Mouse (Mus musculus) regulatory T cell (primary cell): ENCODE measurements around the gene Tbcd.

ENCODE experiments used
- in situ Hi-C: fragments of 300-600 bp; cut with MboI, MseI; formaldehyde crosslinking; loops from one replicate; pipeline ENCODE4 v1.15.1; 2025; ENCODE audit warnings: high pct_unique_total_duplicates

Tbcd gene

DNA sequence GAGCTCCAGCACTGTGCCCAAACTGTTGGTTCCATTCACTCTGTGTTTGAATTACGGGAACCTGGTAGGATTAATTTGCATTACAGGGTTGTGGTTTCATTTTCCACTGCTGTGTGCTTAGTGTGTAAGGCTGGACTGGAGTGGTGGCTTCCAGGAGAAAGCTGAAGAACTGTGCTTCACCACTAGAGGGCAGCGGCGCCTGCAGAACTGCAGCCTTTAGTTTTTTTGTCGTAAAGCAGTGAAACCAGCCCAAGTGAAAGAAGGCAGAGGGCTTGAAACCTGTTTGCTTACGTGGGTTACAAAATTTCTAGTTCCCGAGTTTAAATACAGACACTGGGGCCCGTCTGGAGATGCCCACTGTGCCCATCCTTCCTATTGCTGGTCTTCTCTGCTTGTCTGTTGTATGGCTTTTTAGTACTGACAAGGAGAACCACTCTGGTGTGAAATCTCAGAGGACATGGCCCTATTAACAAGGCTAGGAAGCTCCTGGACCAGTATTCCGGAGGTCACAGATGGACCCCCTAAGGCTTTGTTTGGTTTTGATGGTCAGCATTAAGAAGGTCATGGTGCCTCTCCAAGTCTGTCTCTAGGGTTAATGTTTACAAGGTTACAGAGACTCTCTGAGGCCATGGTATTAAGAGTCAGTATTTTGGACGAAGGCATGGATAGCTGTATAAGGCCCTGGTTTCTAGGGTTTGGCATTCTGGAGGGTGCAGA is 24.1 kb downstream of the Tbcd start:
- in situ Hi-C loops: loop anchor here (5.0 kb wide), 1 partner anchor 206 kb away; no protein-coding TSS in a partner anchor

DNA sequence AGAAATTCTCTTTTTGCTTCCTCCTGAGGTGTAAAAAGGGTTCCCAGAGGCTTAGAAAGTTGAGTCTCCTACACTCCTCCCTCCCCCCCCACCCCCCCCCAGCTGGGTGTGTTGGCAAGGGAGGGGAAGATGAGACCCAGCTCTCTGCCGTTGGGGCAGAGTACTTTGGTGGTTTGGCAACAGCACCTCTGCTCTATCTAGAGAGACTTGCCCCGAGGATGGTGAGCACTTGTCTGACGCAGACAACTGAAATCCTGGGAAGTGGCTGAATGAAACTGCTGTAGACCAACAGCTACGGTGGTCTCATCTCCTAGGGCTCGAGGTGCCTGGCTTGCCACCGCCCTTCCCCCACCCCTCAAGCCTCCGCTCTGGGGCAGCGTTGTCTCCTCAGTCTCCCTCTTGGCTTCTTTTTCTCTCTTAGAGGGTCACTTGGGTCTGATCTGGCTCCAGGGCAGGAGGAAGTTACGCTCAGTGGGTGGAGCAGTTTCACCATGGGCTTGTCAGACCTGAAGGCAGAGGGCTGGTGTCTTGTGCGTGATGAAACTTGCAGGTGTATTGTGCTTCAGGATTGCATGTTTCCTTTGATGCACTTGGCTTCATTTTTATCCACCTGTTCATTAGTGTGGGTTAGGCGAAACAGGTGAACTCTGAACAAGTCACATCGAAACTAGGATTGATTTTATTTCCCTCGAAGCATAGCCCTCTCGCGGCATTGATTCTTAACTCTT is 27.9 kb downstream of the Tbcd start:
- in situ Hi-C loops: loop anchor here (5.0 kb wide), 1 partner anchor 203 kb away; no protein-coding TSS in a partner anchor

DNA sequence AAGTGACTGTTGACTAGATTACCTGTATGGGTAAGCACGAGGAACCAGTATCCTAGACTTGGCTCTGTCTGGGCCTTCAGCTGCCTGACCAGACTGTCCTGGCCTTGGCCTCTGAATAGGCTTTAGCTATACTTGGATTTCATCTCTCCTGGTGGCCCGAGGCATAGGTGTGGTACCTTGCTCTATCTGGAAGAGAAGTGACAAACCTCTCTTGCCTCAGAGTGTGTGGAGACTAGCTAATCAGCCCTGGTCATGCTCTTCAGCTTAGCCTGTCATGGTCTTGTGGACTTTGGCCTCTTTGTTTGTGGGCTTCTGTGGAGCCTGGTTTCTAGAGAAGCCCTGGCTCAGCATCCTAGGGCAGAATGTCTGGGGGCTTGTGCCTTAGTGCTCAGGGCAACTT is 29.4 kb downstream of the Tbcd start:
- in situ Hi-C loops: no loop called here

DNA sequence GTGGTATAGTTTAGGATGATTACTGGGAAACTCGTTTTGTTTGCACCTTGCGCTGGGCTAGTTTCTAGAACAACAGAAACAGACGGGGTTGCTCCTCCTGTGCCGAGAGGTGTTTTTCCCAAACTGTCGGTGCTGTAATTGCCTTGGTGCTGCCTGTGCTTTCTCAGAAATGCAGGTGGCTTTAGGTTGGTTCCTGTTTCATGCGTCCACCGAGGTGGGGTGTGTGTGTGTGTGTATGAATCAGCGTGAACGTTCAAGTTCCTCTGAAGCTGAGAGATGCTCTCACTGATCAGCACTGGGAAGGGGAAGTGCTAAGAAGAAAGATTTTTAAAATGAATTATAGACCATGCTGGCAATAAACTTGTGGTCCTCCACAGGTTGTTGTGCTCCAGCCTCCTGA is 34.1 kb downstream of the Tbcd start:
- in situ Hi-C loops: no loop called here

DNA sequence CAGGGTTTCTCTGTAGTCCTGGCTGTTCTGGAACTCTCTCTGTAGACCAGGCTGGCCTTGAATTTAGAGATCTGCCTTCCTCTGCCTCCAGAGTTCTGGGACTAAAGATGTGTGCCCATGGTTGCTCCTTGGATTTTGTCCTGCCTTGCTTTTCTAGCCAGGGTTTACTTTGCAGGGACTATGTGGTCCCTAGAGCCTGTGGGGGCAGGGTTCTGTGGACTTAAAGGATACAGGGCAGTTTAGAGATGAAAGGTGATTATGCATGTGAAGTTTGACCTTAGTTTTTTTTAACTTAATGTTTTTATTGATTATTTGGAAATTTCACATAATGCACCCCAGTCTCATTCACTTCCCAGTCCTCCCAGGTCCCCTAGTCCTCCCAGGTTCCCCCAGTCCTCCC is 38.9 kb downstream of the Tbcd start:
- in situ Hi-C loops: no loop called here

DNA sequence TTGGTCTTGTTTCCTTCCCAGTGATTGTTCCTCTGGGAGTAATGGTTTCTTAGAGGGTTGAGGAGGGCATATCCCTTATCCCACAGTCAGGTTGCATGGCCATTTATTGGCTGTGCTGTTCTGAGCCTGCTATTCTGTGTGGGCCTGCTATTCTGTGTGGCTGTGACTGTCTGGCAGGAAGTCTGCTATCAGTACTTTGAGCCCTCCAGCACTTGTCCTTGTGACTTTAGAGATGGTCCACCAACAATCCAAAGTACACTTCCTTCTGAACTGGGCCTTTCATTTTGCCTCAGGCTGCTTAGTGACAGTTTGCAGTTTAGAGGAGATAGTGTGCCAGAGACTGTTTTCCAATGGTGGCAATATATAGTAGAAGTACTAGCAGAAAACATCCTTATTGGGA is 48.8 kb downstream of the Tbcd start:
- in situ Hi-C loops: no loop called here

DNA sequence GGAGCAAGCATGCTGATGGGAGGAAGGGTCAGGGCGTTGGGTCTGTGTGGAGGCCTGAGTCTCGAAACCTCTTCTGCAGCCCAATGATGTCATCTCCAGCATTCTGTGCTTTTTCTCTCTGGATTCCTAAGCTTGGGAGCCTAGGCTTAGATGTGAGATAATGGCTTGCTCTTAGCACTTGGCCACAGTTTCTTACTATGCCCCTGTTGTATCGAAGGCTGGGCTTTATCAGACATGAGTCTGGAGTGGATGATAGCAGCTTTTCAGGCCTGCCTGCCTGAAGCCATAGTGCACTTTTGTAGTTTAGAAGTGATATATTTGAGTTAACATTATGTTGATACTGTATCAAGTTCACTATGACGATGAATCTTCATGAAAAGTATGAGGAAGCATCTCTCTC is 49.8 kb downstream of the Tbcd start:
- in situ Hi-C loops: no loop called here

DNA sequence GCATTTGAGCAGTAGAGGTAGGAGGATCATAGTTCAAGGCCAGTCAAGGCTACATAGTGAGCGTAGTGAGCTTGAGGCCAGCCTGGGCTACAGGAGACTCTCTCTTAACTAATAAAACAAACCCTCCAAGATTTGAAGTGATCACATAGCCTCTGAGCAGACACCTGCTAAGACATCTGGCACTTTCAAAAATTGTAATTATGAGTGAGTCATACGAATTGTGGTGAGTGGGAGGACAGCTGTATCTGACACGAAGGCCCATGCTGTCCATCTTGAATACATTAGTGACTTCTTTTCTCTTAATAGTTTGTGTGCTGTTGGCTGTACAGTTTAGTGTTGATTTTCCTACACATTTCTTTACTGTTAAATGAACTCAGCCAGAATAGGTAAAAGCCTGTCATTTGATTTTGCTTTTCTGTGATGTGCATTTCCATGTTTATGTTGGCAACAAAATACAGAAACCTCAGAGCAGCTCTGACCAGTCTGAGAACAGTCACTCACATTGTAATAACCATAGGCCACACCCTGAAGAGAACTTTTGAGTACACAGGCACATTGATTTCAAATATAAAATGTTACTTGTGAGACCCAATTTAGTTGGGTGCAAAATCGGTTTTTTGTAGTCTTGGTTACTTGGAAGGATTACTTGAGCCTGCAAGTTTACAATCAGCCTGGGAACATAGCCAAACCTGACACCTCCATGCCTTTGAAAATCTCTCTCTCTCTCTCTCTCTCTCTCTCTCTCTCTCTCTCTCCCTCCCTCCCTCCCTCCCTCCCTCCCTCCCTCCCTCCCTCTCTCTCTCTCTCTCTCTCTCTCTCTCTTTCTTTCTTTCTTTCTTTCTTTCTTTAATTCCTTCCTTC is 50.5 kb downstream of the Tbcd start:
- in situ Hi-C loops: no loop called here

DNA sequence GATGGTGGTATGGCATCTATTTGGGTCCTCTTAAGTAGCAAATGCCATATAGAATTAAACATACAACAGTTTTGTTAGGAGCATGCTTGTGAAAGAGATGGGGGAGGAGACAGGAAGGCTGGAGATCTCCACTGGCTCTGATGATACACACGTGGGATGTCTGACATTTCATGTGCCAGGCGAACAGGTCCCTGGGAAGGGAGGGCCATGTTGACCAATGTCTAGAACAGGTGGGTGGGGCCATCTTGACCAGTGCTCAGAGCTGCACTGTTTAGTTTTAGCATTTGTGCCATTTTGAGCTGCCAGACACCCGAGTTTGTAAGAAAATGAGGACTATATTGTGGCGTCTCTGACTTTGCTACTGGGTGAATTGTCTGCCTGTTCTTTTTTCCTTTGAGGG is 56.7 kb downstream of the Tbcd start:
- in situ Hi-C loops: no loop called here

DNA sequence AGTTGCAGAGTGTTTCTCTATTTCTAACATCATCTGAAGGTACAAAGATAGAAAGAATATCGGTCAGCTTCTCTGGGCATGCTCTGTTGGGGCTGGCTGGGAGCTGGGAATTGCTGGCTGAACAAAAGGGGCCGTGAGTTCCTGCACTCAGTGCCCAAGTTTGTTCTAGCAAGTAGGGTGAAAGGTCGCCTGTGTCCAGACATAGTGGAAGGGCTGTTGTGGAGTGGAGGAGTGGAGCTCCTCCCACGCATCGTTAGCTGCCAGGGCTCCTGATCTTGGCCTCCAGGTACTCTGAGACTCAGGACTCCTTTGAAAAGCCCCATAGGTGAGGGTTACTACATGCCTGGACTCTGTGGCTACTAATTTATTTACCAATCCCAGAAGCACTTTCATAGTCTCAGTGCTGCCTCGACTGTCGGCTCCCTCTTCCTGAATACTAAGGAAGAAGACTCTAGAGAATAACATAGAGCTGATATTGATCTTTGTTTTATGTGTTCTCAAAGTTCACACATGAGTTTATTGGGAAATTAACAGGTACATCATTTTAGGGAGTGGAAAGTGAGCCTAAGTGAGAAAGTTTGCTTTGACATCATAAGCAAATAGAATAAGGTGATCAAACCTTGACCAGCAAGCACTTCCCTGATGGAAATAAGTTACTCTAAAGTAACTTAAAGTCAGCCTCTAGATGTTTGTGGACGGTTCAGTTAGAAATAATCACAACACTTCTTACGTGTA is 58.9 kb downstream of the Tbcd start:
- in situ Hi-C loops: no loop called here

DNA sequence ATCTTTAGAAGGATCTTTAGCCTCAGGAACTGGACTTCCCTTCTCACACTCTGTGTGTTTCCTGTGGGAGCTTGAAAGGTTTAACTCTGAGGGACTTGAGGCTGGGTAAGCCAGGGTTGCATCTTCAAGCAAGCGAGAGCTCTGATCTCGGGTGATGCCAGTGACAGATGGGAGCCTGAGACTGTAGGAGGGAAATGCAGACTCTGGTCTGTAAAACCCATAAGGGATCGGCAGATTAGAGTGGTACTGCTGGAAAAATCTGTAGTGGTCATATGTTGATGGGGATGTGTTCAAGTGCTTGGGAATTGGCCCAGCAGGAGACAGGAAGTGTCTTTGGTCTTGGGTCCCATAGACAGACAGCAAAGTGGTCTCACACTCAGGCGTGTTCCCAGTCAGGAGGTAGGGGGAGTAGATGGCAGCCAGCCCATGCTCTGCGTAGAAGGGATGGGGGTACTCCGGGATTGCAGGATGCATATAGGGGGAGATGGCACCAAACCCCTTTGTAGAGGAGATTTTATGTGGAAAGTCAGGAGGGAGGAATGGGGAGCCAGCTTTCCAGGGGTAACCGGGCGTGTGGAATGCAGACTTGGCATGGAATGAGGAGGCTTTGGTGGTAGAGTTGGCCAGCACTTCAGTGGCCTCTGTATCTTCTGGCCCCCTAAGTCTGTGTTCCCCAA is 61.3 kb downstream of the Tbcd start:
- in situ Hi-C loops: no loop called here

DNA sequence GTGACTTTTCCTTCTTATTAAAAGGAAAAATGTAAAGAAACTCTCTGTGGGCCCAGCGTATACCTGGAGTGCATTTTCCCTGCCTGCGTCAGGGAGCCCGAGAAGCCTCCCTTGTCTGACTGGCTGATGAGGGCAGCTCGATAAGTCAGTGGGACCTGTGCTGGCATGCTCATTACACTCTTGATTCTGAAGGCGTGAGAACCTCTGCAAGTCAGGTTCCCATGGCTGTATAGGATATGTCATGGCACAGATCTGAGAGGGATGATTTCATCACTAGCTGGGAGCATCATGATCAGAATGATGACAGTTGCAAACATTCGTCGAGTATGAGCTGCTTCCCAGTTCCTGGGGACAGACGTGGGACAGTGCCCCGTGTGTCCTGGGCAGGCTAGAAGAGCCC is 64.2 kb downstream of the Tbcd start:
- in situ Hi-C loops: no loop called here

DNA sequence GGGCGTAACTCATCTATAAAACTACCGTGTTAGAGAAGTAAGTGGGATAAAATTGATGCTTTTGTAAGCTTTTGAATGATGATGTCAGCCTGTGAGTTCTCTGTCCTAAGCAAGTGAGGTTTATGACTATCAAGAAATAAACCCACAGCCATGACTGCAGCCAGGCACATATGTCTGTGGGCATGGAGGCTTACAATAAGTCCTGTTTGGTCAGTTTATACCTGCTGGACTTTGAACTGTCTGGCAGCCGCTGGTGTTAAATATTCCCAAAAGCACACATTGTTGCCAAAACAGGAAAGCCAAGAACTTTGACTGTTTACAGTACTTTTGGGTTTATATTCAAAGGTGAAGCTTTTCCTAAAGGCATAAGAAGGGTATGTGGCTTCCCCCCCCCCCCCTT is 65.2 kb downstream of the Tbcd start:
- in situ Hi-C loops: no loop called here

DNA sequence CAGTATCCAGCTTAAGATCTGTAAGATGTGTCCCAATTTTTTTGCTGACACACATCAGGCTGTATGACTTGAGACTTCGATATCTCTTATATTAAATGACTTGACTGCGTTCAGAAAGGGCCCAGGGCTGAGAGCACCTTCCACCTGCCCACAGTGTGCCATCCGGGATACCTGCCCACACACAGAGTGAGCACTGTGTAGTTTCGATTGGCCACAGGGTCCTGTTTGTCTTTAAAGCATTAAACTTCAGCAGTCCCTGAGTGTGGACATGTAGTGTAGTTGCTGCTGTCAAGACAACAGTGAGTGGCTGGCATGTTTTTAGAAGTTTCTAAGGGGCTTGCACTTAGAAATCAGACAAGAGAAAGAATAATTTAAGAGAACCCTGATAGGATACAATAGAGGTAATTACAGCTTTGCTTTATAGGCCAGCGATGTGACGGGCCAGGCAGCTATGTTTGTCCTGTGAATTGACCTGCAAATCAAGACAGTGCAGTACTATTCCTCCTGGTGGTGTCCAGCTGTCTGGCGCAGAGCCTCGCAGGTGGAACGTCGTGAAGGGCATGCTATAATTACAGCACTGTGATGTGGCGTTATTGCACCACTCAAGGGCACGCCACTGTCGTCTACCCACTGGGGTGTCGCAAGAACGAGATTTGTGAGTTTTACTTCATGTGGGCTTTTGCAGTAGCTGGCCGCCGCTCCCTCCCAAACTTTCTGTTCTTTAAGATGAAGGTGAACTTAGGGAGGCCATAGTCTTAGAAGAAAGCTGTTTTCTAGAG is 66.1 kb downstream of the Tbcd start:
- in situ Hi-C loops: no loop called here

DNA sequence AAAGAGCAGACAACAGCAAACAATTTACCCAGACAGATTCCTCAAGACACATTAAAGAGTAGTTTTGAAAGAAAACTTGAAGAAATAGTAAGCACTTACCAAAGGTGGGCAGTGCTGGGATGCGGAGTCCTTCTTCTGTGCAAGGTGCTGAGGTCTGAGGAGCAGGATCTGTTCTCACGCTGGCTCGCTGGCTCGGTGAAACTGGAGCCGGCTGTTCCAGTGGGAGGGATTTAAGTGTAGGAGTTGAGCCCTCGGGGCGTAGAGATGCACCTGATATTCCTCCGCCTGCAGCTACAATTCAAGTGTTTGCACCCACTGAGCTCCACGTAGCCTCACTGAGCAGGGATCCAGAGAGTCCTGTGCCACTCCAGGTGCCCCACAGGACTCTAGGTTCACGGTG is 67.4 kb downstream of the Tbcd start, which contains the start of gene Zfp750:
Gene Zfp750 (minus strand): TSS at position 203 of the 400 bp plus-strand sequence.
- in situ Hi-C loops: no loop called here

DNA sequence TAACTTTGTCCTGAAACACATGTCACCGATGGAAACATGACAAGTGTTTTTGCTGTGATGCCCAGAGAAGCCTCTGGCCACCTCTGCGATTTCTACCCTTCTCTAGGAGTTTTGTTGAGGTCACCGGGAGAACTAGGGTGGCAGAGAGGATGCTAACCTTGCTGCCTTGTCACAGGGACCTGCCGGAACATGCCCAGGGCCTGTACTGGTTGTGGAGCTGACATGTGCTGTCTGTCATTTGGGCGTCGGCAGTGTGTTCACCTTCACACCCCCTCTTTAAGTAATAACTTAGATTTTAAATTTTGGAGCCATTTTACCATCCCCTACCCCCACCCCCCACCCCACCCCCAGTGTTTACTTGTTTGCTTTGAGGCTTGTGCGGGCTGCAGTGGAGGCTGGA is 68.0 kb downstream of the Tbcd start:
- in situ Hi-C loops: no loop called here

DNA sequence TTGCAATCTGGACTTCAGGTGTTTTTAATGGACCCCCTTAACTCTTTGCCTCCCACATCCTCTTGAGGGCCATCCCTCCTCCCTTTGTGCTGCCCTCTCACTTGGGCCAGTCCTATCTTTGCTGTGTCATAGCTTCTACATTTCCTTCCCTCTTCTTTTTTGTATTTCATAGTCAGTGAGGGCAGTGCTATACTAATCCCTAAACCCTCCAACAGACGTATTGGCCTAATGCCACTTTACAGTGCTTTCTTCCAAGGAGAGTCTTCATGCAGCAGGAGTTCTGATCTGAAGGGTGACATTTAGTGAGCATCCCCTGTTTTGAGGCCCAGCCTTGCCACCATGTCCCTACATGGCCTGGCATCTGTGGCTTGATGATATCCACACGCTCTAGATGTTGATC is 69.0 kb downstream of the Tbcd start:
- in situ Hi-C loops: no loop called here

DNA sequence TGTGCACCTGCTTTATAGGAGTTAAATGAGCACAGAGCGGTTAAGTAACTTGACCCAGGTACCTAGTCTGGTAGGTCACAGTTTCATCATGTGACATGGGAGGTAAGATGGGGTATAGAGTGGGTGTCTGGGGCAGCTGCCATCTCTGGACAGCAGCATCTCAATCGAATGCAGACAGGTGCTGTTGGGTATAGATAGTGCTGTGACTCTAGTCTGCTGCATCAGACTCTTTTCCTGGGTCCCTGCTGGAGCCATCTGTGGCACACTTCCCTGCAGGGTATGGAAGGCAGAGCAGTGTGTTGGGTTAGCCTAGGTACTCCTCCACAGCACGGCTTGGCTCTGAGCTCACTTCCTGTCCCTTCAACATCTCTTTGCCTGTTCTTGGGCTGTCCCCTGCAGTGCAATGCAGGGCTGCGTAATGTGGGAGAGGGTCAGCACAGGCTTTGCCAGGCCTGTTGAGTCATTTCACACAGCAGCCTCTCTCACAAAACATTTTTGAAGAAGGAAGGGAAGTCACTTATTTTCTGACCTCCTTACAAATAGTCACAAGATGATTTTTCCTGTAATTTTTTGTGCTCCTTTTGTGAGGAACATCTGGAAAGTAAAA is 70.5 kb downstream of the Tbcd start:
- in situ Hi-C loops: no loop called here

DNA sequence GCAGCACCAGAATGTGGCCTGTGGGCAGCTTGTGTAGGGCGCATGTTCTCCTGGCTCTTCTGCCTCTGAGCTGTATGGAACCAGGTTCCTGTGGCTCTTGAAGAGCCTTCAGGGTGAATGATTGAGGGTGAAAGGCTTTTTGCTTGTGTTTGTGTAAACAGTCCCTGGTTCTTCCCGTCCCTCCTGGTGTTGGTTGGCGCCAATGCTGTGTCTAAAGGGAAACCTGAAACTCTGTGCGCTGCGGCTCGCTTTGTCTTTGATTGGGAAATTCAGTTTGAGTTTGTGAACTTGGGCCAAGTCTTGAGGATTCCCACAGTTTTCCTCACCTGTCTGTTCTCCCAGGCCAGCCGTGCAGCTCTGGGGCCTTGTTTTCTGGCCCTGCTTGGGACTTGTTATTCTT is 72.4 kb downstream of the Tbcd start:
- in situ Hi-C loops: no loop called here

DNA sequence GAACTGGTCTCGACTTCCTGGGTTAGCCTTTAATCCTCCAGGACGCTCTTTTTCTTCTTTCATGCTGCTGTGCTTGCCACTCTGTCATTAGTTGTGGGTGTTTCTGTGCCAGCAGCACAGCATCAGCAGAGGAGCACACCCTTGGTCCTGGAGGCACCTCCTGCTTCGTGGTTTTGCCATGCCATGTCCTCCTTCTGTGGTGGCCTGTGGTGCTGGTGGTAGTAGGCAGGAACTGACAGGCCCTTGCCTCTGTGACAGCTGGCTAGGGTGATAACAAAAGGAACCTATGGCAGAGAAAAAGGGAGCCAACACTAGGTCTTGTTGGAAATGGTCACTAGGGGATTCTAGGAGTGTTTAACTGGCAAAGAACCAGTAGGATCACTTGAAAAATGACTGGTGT is 78.0 kb downstream of the Tbcd start:
- in situ Hi-C loops: no loop called here
